Mouse (Mus musculus): ENCODE results near the gene Filip1. TPM values are rescaled to one million over a fixed set of nuclear protein-coding genes. Genes with fewer than 3 reads are reported as not detected.

Filip1 gene
- total and polyA plus RNA-seq, 3 experiments = not detected

DNA sequence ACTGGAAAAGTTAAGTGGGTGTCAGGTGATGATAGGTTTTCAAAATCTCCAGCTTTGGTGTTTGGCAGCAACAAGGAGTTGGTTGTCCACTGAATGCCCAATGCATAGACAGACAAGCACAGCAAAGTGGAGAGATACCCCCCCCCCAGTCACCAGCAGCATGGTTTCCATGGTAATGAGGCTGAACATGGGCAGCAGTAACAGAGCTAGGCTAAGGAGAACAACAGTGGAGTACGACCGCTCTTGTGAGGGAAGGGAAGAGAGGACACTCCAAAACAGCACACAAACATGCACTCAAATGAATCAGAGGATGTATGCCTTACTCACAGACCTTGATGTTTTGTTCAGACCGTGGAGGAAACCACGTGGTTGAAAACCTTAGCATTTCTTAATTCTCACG, 37.5 kb downstream of the Filip1 start:
- H3K79me2 ChIP-seq (ENCODE audit: control insufficient read depth, insufficient read depth, low read length, poor library complexity) = no peaks in the 10 kb centered on the region
- no peak for DNase-seq (ENCODE audit: low read depth, low spot score)
- no peaks in the 10 kb centered on the region for H3K4me1 ChIP-seq (ENCODE audit: control insufficient read depth in 1 of 2, insufficient read depth in 2 of 2, low read length in 2 of 2)
- TF ChIP-seq TCF12 (IDR thresholded peaks at IDR 0.05; ENCODE audit: low read depth, low read length) = no peak
- no peak for TF ChIP-seq CHD2 (IDR thresholded peaks at IDR 0.05; ENCODE audit: low read length)
- no peak for TF ChIP-seq SMC3 (IDR thresholded peaks at IDR 0.05; ENCODE audit: low read depth, low read length)
- TF ChIP-seq GABPA (IDR thresholded peaks at IDR 0.05; ENCODE audit: low read depth, low read length) = no peak
- no peak for TF ChIP-seq ZC3H11A (IDR thresholded peaks at IDR 0.05; ENCODE audit: low read depth, low read length)
- no peaks in the 10 kb centered on the region for H3K9me3 ChIP-seq (replicated peaks; ENCODE audit: insufficient read depth, low read length)
- no peak overlapping the region for H3K9ac ChIP-seq (ENCODE audit: control insufficient read depth, low read depth, low read length, poor library complexity, severe bottlenecking)
- H3K27ac ChIP-seq (ENCODE audit: control insufficient read depth, low read depth, low read length) = no peak overlapping the region
- no peaks in the 10 kb centered on the region for H3K36me3 ChIP-seq (ENCODE audit: control insufficient read depth in 1 of 2, insufficient read depth in 2 of 2, low read length in 2 of 2)
- no peak overlapping the region for H3K4me3 ChIP-seq (ENCODE audit: control insufficient read depth in 1 of 2, insufficient read depth in 1 of 2, low read depth in 2 of 2, low read length in 2 of 2)
- H3K27me3 ChIP-seq (ENCODE audit: control insufficient read depth in 1 of 2, insufficient read depth in 2 of 2, low read length in 2 of 2) = peaks cover 0 to 2% of the 10 kb centered on the region in 2 experiments; a peak in 2 of 4 replicates

DNA sequence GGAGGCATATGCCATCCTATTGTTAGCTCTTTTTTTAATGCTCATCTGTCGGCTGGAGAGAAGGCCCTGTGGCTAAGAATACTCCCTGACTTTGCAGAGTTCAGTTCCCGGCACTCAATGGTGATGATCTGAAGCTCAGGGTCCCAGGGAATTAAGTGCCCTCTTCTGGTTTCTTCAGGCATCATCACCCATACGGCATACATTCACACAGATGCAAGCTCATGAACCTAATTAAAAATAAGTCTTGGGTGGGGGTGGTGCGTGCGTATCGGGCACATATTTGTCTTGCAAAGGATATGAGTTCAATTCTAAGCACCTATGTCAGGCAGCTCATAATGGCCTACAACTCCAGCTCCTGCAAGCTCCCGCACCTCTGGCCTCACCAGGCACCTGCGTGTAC, 39.1 kb downstream of the Filip1 start:
- Histone ChIP-seq H3K9ac (ENCODE audit: control insufficient read depth, low read depth, low read length, poor library complexity, severe bottlenecking) (no peak overlapping the region), H3K9me3 (replicated peaks; ENCODE audit: insufficient read depth, low read length) (no peaks in the 10 kb centered on the region), H3K4me1 (ENCODE audit: control insufficient read depth in 1 of 2, insufficient read depth in 2 of 2, low read length in 2 of 2) (no peaks in the 10 kb centered on the region), H3K36me3 (ENCODE audit: control insufficient read depth in 1 of 2, insufficient read depth in 2 of 2, low read length in 2 of 2) (no peaks in the 10 kb centered on the region), H3K4me3 (ENCODE audit: control insufficient read depth in 1 of 2, insufficient read depth in 1 of 2, low read depth in 2 of 2, low read length in 2 of 2) (no peak overlapping the region), H3K27me3 (ENCODE audit: control insufficient read depth in 1 of 2, insufficient read depth in 2 of 2, low read length in 2 of 2) (peaks cover 0 to 2% of the 10 kb centered on the region in 2 experiments; a peak in 2 of 4 replicates), H3K79me2 (ENCODE audit: control insufficient read depth, insufficient read depth, low read length, poor library complexity) (no peaks in the 10 kb centered on the region), H3K27ac (ENCODE audit: control insufficient read depth, low read depth, low read length) (no peak overlapping the region)
- no peak for DNase-seq (ENCODE audit: low read depth, low spot score)
- TF ChIP-seq CHD1 (IDR thresholded peaks at IDR 0.05; ENCODE audit: low read depth, low read length) (no peak), TBP (IDR thresholded peaks at IDR 0.05; ENCODE audit: low read depth, low read length) (no peak), MAX (IDR thresholded peaks at IDR 0.05; ENCODE audit: low read length) (no peak), MAZ (IDR thresholded peaks at IDR 0.05; ENCODE audit: low read depth, low read length) (no peak)

DNA sequence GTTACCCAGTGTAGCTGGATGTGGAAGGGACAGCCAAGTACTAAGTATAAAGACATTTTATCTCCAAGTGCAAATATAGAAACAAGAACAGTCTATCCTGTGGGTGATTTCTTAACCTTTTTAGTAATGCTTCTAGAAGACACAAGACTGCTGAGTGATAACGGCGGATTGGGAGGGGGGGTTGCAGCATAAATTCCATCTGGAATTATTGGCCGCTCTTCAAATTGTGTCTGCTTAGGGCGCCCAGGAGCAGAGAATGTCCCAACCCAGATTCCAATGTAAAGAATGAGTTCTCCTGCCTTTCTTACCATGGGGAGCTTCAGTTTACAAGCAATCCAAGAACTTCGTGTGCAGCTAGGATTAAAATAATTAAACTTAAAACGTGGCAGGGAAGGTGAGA, 39.9 kb downstream of the Filip1 start:
- H3K36me3 ChIP-seq (ENCODE audit: control insufficient read depth in 1 of 2, insufficient read depth in 2 of 2, low read length in 2 of 2) = no peaks in the 10 kb centered on the region
- H3K4me1 ChIP-seq (ENCODE audit: control insufficient read depth in 1 of 2, insufficient read depth in 2 of 2, low read length in 2 of 2) = no peaks in the 10 kb centered on the region
- H3K4me3 ChIP-seq (ENCODE audit: control insufficient read depth in 1 of 2, insufficient read depth in 1 of 2, low read depth in 2 of 2, low read length in 2 of 2) = no peak overlapping the region
- TF ChIP-seq UBTF (IDR thresholded peaks at IDR 0.05; ENCODE audit: borderline replicate concordance, insufficient read depth, low read depth, low read length) (no peak), MAX (IDR thresholded peaks at IDR 0.05; ENCODE audit: low read length) (no peak), MYB (IDR thresholded peaks at IDR 0.05; ENCODE audit: low read depth, low read length) (no peak), CTCF (IDR thresholded peaks at IDR 0.05 in 2 of 3, conservative IDR thresholded peaks at IDR 0.05 in 1 of 3; ENCODE audit: control insufficient read depth in 1 of 3, insufficient read depth in 1 of 3, low read depth in 2 of 3, low read length in 3 of 3, poor library complexity in 1 of 3, severe bottlenecking in 1 of 3) (no peak), ELF1 (IDR thresholded peaks at IDR 0.05; ENCODE audit: low read depth, low read length) (no peak), TBP (IDR thresholded peaks at IDR 0.05; ENCODE audit: low read depth, low read length) (no peak), POLR2AphosphoS5 (IDR thresholded peaks at IDR 0.05; ENCODE audit: borderline replicate concordance, low read depth, low read length) (no peak), CHD1 (IDR thresholded peaks at IDR 0.05; ENCODE audit: low read depth, low read length) (no peak), E2F4 (IDR thresholded peaks at IDR 0.05; ENCODE audit: borderline replicate concordance, low read depth, low read length) (no peak)
- H3K27me3 ChIP-seq (ENCODE audit: control insufficient read depth in 1 of 2, insufficient read depth in 2 of 2, low read length in 2 of 2) = peaks cover 0 to 2% of the 10 kb centered on the region in 2 experiments; a peak in 2 of 4 replicates
- DNase-seq (ENCODE audit: low read depth, low spot score) = no peak
- H3K79me2 ChIP-seq (ENCODE audit: control insufficient read depth, insufficient read depth, low read length, poor library complexity) = no peaks in the 10 kb centered on the region
- H3K9ac ChIP-seq (ENCODE audit: control insufficient read depth, low read depth, low read length, poor library complexity, severe bottlenecking) = no peak overlapping the region
- no peak overlapping the region for H3K27ac ChIP-seq (ENCODE audit: control insufficient read depth, low read depth, low read length)
- H3K9me3 ChIP-seq (replicated peaks; ENCODE audit: insufficient read depth, low read length) = no peaks in the 10 kb centered on the region

Data from MEL (cell line).